Mouse (Mus musculus) ovary, postnatal 14 days (tissue): ENCODE measurements at regions not wholly inside any gene's neighbourhood (a gene's known extent, or its start where the extent isn't known, plus 50 kb on each side); places are given as distances from the start of the nearest gene placed in this dataset.

Experiments used
- DNase-seq: peaks from one replicate; pipeline ENCODE4 v3.0.0; 2022; ENCODE audit warnings: low spot score

DNA sequence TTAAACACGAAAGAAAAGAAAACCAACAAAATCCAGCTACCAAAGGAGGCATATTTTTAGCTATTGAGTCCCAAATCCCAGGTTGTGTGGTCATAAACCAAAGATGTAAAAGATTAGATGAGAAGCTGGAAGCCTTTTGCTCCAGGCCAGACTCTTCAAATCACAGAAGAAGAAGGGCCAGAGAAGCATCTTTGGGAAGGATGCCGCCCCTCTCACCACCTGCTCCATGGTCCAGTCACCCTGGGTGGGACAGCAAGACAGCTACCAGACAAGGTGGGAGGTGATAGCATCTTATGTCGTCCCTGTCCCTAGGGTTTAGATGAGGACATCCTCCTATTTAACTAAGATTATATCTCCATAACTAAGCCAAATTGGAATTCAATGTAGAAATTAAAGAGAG, 95.1 kb upstream of the Myocd start:
- DNase-seq = no peak

DNA sequence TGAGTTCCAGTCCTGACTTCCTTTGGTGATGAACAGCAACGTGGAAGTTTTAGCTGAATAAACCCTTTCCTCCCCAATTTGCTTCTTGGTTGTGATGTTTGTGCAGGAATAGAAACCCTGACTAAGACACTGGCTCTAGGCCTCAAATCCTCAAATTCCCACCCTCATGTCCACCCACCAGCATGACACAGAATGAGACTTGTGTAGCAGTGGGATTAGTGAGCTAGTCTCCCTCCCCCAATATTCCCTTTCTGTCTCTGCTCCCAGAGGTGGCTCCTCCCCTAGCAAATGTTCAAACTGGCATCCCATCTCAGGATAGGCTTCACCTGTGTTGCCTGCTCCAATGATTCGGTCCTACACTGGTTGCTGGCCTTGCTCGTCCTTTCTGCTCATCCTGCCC, 94.1 kb upstream of the Myocd start:
- DNase-seq = no peak

DNA sequence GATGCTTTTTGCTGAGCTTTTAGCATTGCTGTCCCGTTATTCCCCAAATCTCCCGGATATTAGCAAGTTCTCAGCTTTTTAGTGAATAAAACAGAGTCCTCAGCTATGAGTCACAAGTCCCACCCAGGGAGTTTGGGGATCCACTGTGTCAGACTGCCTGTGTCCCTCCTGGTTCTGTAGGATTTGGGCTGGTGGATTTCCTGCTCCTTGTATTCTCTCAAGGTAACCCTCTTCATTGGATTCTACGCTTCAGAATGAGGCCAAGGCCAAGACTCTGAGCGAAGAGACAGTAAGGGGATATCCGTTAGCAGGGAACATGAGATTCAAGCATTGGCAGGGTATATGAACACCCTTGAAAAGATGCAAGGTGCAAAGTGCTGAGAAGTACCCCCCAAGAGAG, 90.9 kb upstream of the Myocd start:
- DNase-seq = no peak

DNA sequence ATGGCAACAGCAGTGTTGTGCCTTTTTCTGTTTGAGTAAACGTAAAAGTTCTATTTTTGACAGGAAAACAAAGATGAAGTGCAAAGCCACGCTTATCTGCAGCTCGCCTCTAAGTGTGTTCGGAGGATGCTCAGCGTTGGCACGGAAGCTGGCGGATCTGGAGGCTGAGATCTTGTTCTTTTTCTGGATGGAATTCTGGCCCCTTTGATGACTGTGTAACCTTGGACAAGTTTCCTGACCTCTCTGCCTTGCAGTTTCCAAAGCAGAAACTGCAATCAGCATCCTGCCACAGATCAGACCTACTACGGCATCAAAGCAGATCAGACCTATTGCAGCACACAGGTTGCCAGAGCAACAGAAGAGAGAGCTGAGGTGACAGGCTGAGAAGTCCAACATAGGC, 89.1 kb upstream of the Myocd start:
- no peak for DNase-seq

DNA sequence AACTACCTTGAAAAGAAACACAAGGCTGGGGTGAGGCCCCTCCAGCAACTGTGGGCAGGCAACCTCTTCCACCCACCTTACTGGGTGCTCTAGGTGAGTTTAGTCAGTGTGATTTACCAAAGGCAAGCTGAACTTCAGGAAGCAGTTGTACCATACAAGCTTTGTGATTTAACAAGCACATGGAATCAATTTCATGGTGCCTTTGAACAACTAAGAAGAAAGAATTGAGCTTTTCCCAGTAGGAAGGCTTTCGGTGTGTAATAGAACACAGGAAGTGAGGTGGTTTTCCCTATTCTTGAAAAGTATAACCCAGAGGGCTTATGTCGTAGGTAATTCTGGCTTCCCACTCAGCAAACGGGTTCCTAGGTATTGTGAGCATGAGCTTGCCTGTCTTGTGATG, 82.7 kb upstream of the Myocd start:
- no peak for DNase-seq

DNA sequence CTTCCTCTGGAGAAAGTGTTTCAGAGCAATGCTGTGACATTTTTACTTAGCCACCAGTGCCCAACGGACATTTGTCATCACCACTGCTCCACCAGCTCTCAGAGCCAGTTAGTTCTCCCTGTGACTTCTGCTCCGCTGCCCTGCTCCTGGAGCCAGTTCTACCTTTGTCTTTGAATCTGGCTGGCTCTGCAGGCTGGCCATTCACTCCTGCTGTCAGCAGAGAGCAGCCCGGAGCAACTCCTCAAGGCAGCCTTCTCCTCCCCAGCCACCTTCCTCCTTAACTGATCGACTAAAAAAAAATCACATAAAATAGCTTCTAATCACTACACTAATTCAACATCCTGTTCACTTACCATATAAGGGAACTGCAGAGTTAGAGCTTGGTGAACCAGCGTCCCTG, 79.2 kb upstream of the Myocd start:
- DNase-seq = peak; percentile 11

DNA sequence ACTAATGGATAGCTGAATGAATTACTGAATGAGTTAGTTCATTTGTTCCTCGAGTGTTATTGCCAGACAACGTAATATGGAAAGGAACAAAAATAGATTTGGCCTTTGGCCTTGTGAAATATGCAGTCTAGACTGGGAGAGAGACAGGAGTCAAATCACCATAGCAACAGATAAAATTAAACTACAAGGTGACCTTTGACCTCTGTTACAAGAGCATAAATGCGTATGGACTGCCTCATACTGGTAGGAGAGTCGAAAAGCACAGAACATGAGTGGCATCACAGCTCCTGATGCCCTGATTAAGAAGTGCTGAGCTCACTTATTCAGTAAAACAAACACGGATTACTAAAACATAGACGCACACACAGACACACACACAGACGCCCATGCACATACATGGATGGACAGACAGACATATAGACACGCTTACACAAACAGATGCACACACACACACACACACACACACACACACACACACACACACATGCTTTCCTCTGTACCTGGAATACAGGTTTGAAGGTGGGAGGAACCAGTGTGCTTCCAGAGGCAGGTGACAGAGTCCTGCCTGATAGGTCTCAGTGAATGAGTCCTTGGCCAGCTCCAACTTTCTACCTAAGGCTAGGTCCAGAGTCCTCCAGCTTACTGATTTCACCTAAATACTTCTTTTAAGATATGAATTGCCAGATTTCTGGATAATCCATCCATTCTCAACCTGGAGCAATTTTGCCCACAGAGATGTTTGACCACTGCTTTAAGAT, 72.1 kb upstream of the Myocd start:
- no peak for DNase-seq

DNA sequence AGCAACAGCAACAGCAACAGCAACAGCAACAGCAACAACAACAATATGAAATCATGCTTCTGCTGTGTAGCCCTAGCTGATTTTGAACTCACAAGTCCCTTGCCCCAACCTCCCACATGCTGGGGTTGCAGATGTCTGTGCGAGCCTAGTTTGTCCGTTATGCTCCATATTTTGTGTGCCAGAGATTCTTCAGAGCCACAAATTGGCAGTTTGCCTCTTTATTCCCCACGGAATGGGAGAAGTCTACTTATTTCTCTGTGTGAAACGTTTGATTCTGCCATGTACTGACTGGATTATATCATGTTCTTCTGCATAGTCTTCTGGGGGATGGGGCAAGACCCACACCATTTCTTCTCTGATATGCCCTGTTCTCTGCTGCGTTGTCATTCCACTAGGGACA, 64.5 kb upstream of the Myocd start:
- no peak for DNase-seq

DNA sequence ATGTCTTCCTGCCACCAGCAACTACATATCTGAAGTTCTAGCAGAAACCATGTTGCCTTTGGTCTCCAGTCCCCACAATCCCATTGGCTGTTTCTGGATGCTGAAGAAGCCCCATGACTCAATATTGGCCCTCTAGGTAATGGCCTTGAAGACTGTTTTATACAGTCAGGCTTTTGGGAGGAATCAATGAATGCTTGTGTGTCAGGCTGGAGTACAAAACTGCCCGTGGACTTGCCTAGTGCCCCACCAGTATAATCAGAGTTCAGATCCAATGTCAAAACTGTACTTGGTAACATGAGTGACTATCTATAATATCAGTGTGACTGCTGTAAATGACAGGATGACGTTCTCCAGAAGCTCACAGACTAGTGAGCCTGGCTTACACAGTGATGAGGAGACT, 63.3 kb upstream of the Myocd start:
- no peak for DNase-seq

DNA sequence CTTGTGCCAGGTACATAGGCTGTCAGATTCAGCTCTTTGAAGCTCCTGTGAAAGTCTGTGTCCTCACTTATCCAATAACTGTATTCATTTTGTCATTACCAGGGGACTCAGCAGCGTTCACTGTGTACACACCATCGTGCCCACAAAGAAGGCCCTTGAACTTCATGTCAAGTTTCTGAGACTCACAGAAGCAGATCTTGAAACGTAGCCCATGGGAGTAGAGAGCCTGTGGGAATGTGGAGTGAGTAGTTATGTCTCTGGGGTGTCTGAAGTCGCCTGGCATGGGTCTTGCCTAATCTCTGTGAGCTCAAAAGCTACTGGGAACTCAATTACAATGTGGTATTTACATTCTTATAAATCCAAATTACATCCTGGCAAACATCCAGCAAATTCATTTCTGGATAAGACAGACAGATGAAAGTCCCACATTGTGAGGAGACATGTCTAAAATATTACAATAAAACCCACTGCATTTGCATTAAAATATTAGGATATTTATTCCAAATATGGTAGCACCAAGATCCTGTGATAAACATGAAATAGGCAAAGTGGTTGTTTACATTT, 53.2 kb upstream of the Myocd start:
- no peak for DNase-seq
